Comparison of ENCODE assay signal across 26 mouse cellular contexts in the genomic region with DNA sequence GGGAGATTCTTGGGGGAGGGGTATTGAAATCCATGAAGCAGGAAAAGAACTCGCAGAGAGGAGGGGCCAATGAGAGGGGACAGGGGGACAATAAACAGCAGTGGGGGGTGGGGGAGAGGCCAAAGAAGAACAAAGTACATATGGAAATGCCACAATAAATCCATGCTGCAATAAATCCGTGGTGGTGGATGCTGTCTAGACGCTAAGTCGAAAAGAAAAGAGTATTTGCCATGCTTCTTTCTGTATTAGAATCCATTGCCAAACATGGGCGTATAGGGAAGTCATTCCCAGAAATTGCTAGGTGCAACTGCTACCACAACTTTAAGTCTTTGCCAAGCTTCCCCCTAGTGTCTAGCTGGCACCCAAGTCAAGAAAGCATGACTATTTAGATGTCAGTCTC. TPM values are rescaled to one million over a fixed set of nuclear protein-coding genes. Genes with fewer than 3 reads are reported as not detected.
DNase-seq lines count a peak whose midpoint lies in the region; ATAC-seq and TF ChIP-seq lines count a peak whose summit lies in the region.
"Had no signal": no experiment of that assay in that cellular context is flagged by ENCODE, and none has a peak within 500 bp of the region (broad histone marks: within the 10 kb centered on the region; RNA-seq: fewer than 3 reads in every experiment).

No protein-coding gene starts in this region.

- H3K4me1 ChIP-seq in forebrain, postnatal 0 days (ENCODE audit: insufficient read depth), result no peaks in the 10 kb centered on the region
- peaks cover 4% of the 10 kb centered on the region for H3K4me1 ChIP-seq in forebrain, embryonic 12.5 days
- no peaks in the 10 kb centered on the region for H3K4me1 ChIP-seq in heart, embryonic 12.5 days (replicated peaks)
- H3K4me1 ChIP-seq: heart, embryonic 10.5 days had no signal

- no peak overlapping the region for H3K27ac ChIP-seq in forebrain, postnatal 0 days (ENCODE audit: low read depth, low read length)
- H3K27ac ChIP-seq in forebrain, embryonic 12.5 days, result no peak overlapping the region
- no peak overlapping the region for H3K27ac ChIP-seq in heart, embryonic 12.5 days (ENCODE audit: poor library complexity, severe bottlenecking)
- H3K27ac ChIP-seq: forebrain, embryonic 13.5 days; gastrocnemius, adult 2 months; heart, embryonic 10.5 days; hindbrain, embryonic 12.5 days; kidney, embryonic 15.5 days; left cerebral cortex, adult 2 months had no signal

- H3K36me3 ChIP-seq in forebrain, postnatal 0 days (ENCODE audit: insufficient read depth), result no peaks in the 10 kb centered on the region
- H3K36me3 ChIP-seq in forebrain, embryonic 12.5 days (replicated peaks), result no peaks in the 10 kb centered on the region
- H3K36me3 ChIP-seq in heart, embryonic 12.5 days, result no peaks in the 10 kb centered on the region
- H3K36me3 ChIP-seq: heart, embryonic 10.5 days; hindbrain, embryonic 12.5 days; kidney, embryonic 15.5 days had no signal

- H3K4me2 ChIP-seq in forebrain, postnatal 0 days (ENCODE audit: low read depth), result no peak overlapping the region
- H3K4me2 ChIP-seq in forebrain, embryonic 12.5 days, result no peak overlapping the region
- no peak overlapping the region for H3K4me2 ChIP-seq in heart, embryonic 12.5 days
- H3K4me2 ChIP-seq: forebrain, embryonic 13.5 days; hindbrain, embryonic 12.5 days; kidney, embryonic 15.5 days had no signal

- no peaks in the 10 kb centered on the region for H3K27me3 ChIP-seq in forebrain, postnatal 0 days (ENCODE audit: insufficient read depth, low read length)
- H3K27me3 ChIP-seq in forebrain, embryonic 12.5 days, result no peaks in the 10 kb centered on the region
- H3K27me3 ChIP-seq in heart, embryonic 12.5 days (replicated peaks), result no peaks in the 10 kb centered on the region
- H3K27me3 ChIP-seq: forebrain, embryonic 13.5 days; hindbrain, embryonic 12.5 days; kidney, embryonic 15.5 days had no signal

- no peak overlapping the region for H3K4me3 ChIP-seq in forebrain, postnatal 0 days (ENCODE audit: low read depth, low read length)
- H3K4me3 ChIP-seq in forebrain, embryonic 12.5 days (replicated peaks), result no peak overlapping the region
- H3K4me3 ChIP-seq in heart, embryonic 12.5 days, result no peak overlapping the region
- H3K4me3 ChIP-seq: forebrain, embryonic 13.5 days; gastrocnemius, adult 2 months; heart, embryonic 10.5 days; hindbrain, embryonic 12.5 days; kidney, embryonic 15.5 days; left cerebral cortex, adult 2 months had no signal

- no peaks in the 10 kb centered on the region for H3K9me3 ChIP-seq in forebrain, postnatal 0 days (ENCODE audit: low read length)
- H3K9me3 ChIP-seq in forebrain, embryonic 12.5 days, result no peaks in the 10 kb centered on the region
- no peaks in the 10 kb centered on the region for H3K9me3 ChIP-seq in heart, embryonic 12.5 days (replicated peaks)
- H3K9me3 ChIP-seq: forebrain, embryonic 13.5 days; heart, embryonic 10.5 days; hindbrain, embryonic 12.5 days; kidney, embryonic 15.5 days had no signal

- no peak for TF ChIP-seq CTCF in forebrain, postnatal 0 days (IDR thresholded peaks at IDR 0.05; ENCODE audit: low read depth)

- no peak for DNase-seq in forebrain, postnatal 0 days
- peak; percentile 24 for DNase-seq in brain, adult 2 months (ENCODE audit: low read depth, low spot score)
- peak; percentile 56 for DNase-seq in embryo, embryonic 11 days
- DNase-seq in mesoderm, embryonic 11.5 days (ENCODE audit: low read depth, low spot score), result peak; percentile 76
- DNase-seq in Muller cell, postnatal 12 days (ENCODE audit: inconsistent ontology term), result no peak
- DNase-seq: B cell, adult 2 months; cerebellum, adult 8-10 months; gastrocnemius, adult 2 months; heart, postnatal 10 days; kidney, postnatal 4 days; layer of hippocampus, adult 9-11 months; left cerebral cortex, postnatal 4 days; liver; retina, postnatal 1 day; right cerebral cortex, postnatal 4 days; thymus, postnatal 25 days had no signal

- H3K9ac ChIP-seq in forebrain, postnatal 0 days, result no peak overlapping the region
- H3K9ac ChIP-seq in forebrain, embryonic 12.5 days, result no peak overlapping the region
- no peak overlapping the region for H3K9ac ChIP-seq in heart, embryonic 12.5 days
- H3K9ac ChIP-seq: forebrain, embryonic 13.5 days; hindbrain, embryonic 12.5 days; kidney, embryonic 15.5 days had no signal

- 0 out of 2 replicates have a peak, but pooled peaks have one; percentile 14 for ATAC-seq in forebrain, postnatal 0 days
- no peak for ATAC-seq in forebrain, embryonic 12.5 days (ENCODE audit: low FRiP score)
- no peak for ATAC-seq in heart, embryonic 12.5 days (ENCODE audit: insufficient number of reproducible peaks, low FRiP score)
- ATAC-seq: forebrain, embryonic 13.5 days; inflammation-experienced regulatory T-cells, adult 6 months; lung, postnatal 0 days had no signal

- WGBS in forebrain, postnatal 0 days, result 12% methylated on average over 5 of the region's 5 CpGs
- WGBS in forebrain, embryonic 12.5 days, result 24% methylated on average over 5 of the region's 5 CpGs
- WGBS in heart, embryonic 12.5 days, result 51% methylated on average over 5 of the region's 5 CpGs

RNA-seq across cellular contexts. Expression of gene Prkg2, which starts 46.8 kb away (rescaled TPM):
- 1.3 and 3.5 TPM in 2 replicates for total RNA-seq in forebrain, postnatal 0 days (2014; rRNA removed)
- 1.2 and 1.4 TPM in 2 replicates for polyA plus RNA-seq in forebrain, postnatal 0 days (2015; fragmentation: Nextera tagmentation; extraction: Ambion mirVana)
- polyA plus RNA-seq in forebrain, embryonic 12.5 days (2016; fragmentation: Nextera tagmentation; extraction: Ambion mirVana), result 4.7 and 4.8 TPM in 2 replicates
- polyA plus RNA-seq in heart, embryonic 12.5 days (2016; fragmentation: Nextera tagmentation; extraction: Ambion mirVana), result 0.34 and 0.60 TPM in 2 replicates
- polyA plus RNA-seq: inflammation-experienced regulatory T-cells, adult 6 months; testis, adult 2 months had no signal

Comparison
In these comparisons a context has a peak if more than half of its experiments do, and no peak if none do; other contexts are left out.
1. DNase-seq: peak in brain, adult 2 months (single experiment), embryo, embryonic 11 days (single experiment) and mesoderm, embryonic 11.5 days (single experiment); none in forebrain, postnatal 0 days (single experiment) and Muller cell, postnatal 12 days (single experiment).